Mouse (Mus musculus) lung, embryonic 14.5 days (tissue): ENCODE results near the gene Dlg2. TPM values are rescaled to one million over a fixed set of nuclear protein-coding genes. Genes with fewer than 3 reads are reported as not detected.

Experiments
- ATAC-seq: fragments of 200-750 bp; cut with Nextera tagmentation; 2 replicates; pipeline ENCODE4 v1.8.0; 2017; ENCODE audit warnings: mild to moderate bottlenecking, moderate TSS enrichment, moderate library complexity; ENCODE audit not compliant: insufficient read depth
- DNase-seq: peaks from one replicate; pipeline ENCODE4 v3.0.0-alpha.2; 2015
- H3K27ac ChIP-seq: fragments of 300-500 bp; sonication (generic); 2 replicates; pipeline ENCODE4 v1.5.1; 2014; ENCODE audit warnings: low read depth, mild to moderate bottlenecking, moderate library complexity
- H3K27me3 ChIP-seq: fragments of 300-500 bp; sonication (generic); 2 replicates; pipeline ENCODE4 v1.6.1; 2014; ENCODE audit warnings: low read length, control low read depth; ENCODE audit not compliant: insufficient read depth
- H3K36me3 ChIP-seq: fragments of 300-500 bp; sonication (generic); 2 replicates; pipeline ENCODE4 v1.6.1; 2014; ENCODE audit warnings: control low read depth; ENCODE audit not compliant: insufficient read depth
- H3K4me1 ChIP-seq: fragments of 300-500 bp; sonication (generic); 2 replicates; pipeline ENCODE4 v1.6.1; 2014; ENCODE audit warnings: antibody characterized with exemption, control low read depth; ENCODE audit not compliant: insufficient read depth
- H3K4me2 ChIP-seq: fragments of 300-500 bp; sonication (generic); 2 replicates; pipeline ENCODE4 v1.6.1; 2014; ENCODE audit warnings: mild to moderate bottlenecking
- H3K4me3 ChIP-seq: fragments of 300-500 bp; sonication (generic); 2 replicates; pipeline ENCODE4 v1.5.1; 2014; ENCODE audit warnings: low read depth, low read length
- H3K9ac ChIP-seq: fragments of 300-500 bp; sonication (generic); 2 replicates; pipeline ENCODE4 v1.6.1; 2014
- H3K9me3 ChIP-seq: fragments of 300-500 bp; sonication (generic); 2 replicates; pipeline ENCODE4 v1.6.1; 2016; ENCODE audit warnings: low read depth, low read length, control low read depth
- CTCF ChIP-seq: IDR thresholded peaks from 2 replicates; pipeline ENCODE4 v1.5.1; 2016; ENCODE audit warnings: antibody characterized with exemption, low read depth
- WGBS: fragments of 180-500 bp; shearing (Covaris S2); extraction: QIAGEN DNeasy Blood & Tissue Kit; methylation state at CpG from one replicate; pipeline ENCODE4 v1.1.7; 2014; 5-methylcytosine and 5-hydroxymethylcytosine counted together
- polyA plus RNA-seq: library from polyadenylated mRNA; unstranded; fragments of >200 nt; fragmentation: Nextera tagmentation; extraction: Ambion mirVana; gene quantifications from 2 replicates; pipeline ENCODE4 v1.2.1, GENCODE M21; 2014

Dlg2 gene
- polyA plus RNA-seq, 1 experiment from 2014 or later, result 0.25 TPM

- H3K4me3 ChIP-seq, result no peak overlapping the region
- no peak for TF ChIP-seq CTCF
- H3K27me3 ChIP-seq, result no peaks in the 10 kb centered on the region
- no peaks in the 10 kb centered on the region for H3K36me3 ChIP-seq
- H3K4me2 ChIP-seq, result no peak overlapping the region
- no peak overlapping the region for H3K27ac ChIP-seq
- no peaks in the 10 kb centered on the region for H3K9me3 ChIP-seq
- no peak for DNase-seq
- ATAC-seq, result no peak
- 64% methylated on average over 5 of the region's 5 CpGs for WGBS
- H3K4me1 ChIP-seq, result no peaks in the 10 kb centered on the region
- no peak overlapping the region for H3K9ac ChIP-seq
Measured at GRCm38 (mm10) chr7:91591261-91592170, 1115.0 kb downstream of the Dlg2 start.

- no peak overlapping the region for H3K9ac ChIP-seq
- no peak for DNase-seq
- H3K27ac ChIP-seq, result no peak overlapping the region
- H3K27me3 ChIP-seq, result no peaks in the 10 kb centered on the region
- no peaks in the 10 kb centered on the region for H3K9me3 ChIP-seq
- no peaks in the 10 kb centered on the region for H3K36me3 ChIP-seq
- H3K4me1 ChIP-seq, result no peaks in the 10 kb centered on the region
- no peak for TF ChIP-seq CTCF
- H3K4me2 ChIP-seq, result no peak overlapping the region
- 56% methylated on average over 4 of the region's 4 CpGs for WGBS
- no peak for ATAC-seq
- no peak overlapping the region for H3K4me3 ChIP-seq
Measured at GRCm38 (mm10) chr7:91598549-91598948, 1122.1 kb downstream of the Dlg2 start.

GRCm38 (mm10) chr7:91601307-91601706 lies 1124.8 kb downstream of the Dlg2 start:
- H3K9ac ChIP-seq, result no peak overlapping the region
- no peak overlapping the region for H3K27ac ChIP-seq
- no peaks in the 10 kb centered on the region for H3K4me1 ChIP-seq
- no peak overlapping the region for H3K4me3 ChIP-seq
- no peak overlapping the region for H3K4me2 ChIP-seq
- ATAC-seq, result no peak
- H3K9me3 ChIP-seq, result no peaks in the 10 kb centered on the region
- no peaks in the 10 kb centered on the region for H3K27me3 ChIP-seq
- no peaks in the 10 kb centered on the region for H3K36me3 ChIP-seq
- TF ChIP-seq CTCF, result peak; percentile 52
- DNase-seq, result peak; percentile 51

- ATAC-seq (no peak), DNase-seq (no peak)
- no peak overlapping the region for H3K4me2 ChIP-seq
- H3K4me3 ChIP-seq, result no peak overlapping the region
- no peak for TF ChIP-seq CTCF
- no peaks in the 10 kb centered on the region for H3K9me3 ChIP-seq
- no peak overlapping the region for H3K9ac ChIP-seq
- H3K27me3 ChIP-seq, result no peaks in the 10 kb centered on the region
- H3K36me3 ChIP-seq, result no peaks in the 10 kb centered on the region
- 61% methylated on average over 4 of the region's 4 CpGs for WGBS
- no peak overlapping the region for H3K27ac ChIP-seq
- H3K4me1 ChIP-seq, result no peaks in the 10 kb centered on the region
Measured at GRCm38 (mm10) chr7:91603561-91603960, 1127.1 kb downstream of the Dlg2 start.

- no peak overlapping the region for H3K9ac ChIP-seq
- no peaks in the 10 kb centered on the region for H3K27me3 ChIP-seq
- no peaks in the 10 kb centered on the region for H3K9me3 ChIP-seq
- no peak for TF ChIP-seq CTCF
- H3K4me2 ChIP-seq, result no peak overlapping the region
- H3K4me3 ChIP-seq, result no peak overlapping the region
- no peaks in the 10 kb centered on the region for H3K36me3 ChIP-seq
- DNase-seq (no peak), ATAC-seq (no peak)
- H3K27ac ChIP-seq, result no peak overlapping the region
- no peaks in the 10 kb centered on the region for H3K4me1 ChIP-seq
- WGBS, result 54% methylated on average over 1 of the region's 1 CpGs
Measured at GRCm38 (mm10) chr7:91653033-91653432, 1176.6 kb downstream of the Dlg2 start.

GRCm38 (mm10) chr7:91659498-91659897 lies 1183.0 kb downstream of the Dlg2 start:
- ATAC-seq, result no peak
- WGBS, result 47% methylated on average over 2 of the region's 2 CpGs

GRCm38 (mm10) chr7:91672236-91673017 lies 1196.0 kb downstream of the Dlg2 start:
- Histone ChIP-seq H3K27me3 (no peaks in the 10 kb centered on the region), H3K4me1 (no peaks in the 10 kb centered on the region), H3K9me3 (no peaks in the 10 kb centered on the region), H3K4me2 (no peak overlapping the region), H3K9ac (no peak overlapping the region), H3K4me3 (no peak overlapping the region), H3K27ac (no peak overlapping the region), H3K36me3 (no peaks in the 10 kb centered on the region)
- 70% methylated on average over 13 of the region's 13 CpGs for whole genome bisulfite sequencing
- no peak for ATAC-seq
- no peak for DNase-seq
- TF ChIP-seq CTCF, result no peak

More at GRCm38 (mm10) chr7:91659498-91659897, 1183.0 kb downstream of the Dlg2 start:
- Histone ChIP-seq H3K27ac (no peak overlapping the region), H3K9ac (no peak overlapping the region), H3K4me1 (no peaks in the 10 kb centered on the region), H3K4me3 (no peak overlapping the region), H3K27me3 (no peaks in the 10 kb centered on the region), H3K36me3 (no peaks in the 10 kb centered on the region), H3K9me3 (no peaks in the 10 kb centered on the region), H3K4me2 (no peak overlapping the region)
- TF ChIP-seq CTCF, result no peak
- no peak for DNase-seq
